Mouse (Mus musculus) myocyte (in vitro differentiated cells): ENCODE data around the gene 3110082I17Rik.

Experiments used
- E2F4 ChIP-seq: IDR thresholded peaks from one replicate; pipeline ENCODE4 v1.6.1; 2011; ENCODE audit warnings: mild to moderate bottlenecking, control low read depth, moderate library complexity; ENCODE audit not compliant: insufficient read depth
- MAX ChIP-seq: IDR thresholded peaks from one replicate; pipeline ENCODE4 v1.6.1; 2011; ENCODE audit warnings: low read depth, mild to moderate bottlenecking, control low read depth
- MYOD1 ChIP-seq, 3 experiments: IDR thresholded peaks; one replicate each; pipeline ENCODE4 v1.6.1; 2011; ENCODE audit warnings: control low read depth in 2 of 3, low read depth in 2 of 3, mild to moderate bottlenecking in 2 of 3, moderate library complexity in 1 of 3; ENCODE audit not compliant: insufficient read length in 2 of 3, control insufficient read depth in 1 of 3
- MYOG ChIP-seq, 3 experiments: IDR thresholded peaks; one replicate each; pipeline ENCODE4 v1.6.1; 2011; ENCODE audit warnings: control low read depth in 2 of 3, low read depth in 2 of 3, mild to moderate bottlenecking in 2 of 3; ENCODE audit not compliant: insufficient read length in 2 of 3, control insufficient read depth in 1 of 3, insufficient read depth in 1 of 3
- POLR2A ChIP-seq: IDR thresholded peaks from one replicate; pipeline ENCODE4 v1.6.1; 2011; ENCODE audit warnings: low read depth, mild to moderate bottlenecking, control low read depth, moderate library complexity; ENCODE audit not compliant: insufficient read length
- POLR2AphosphoS2 ChIP-seq: IDR thresholded peaks from one replicate; pipeline ENCODE4 v1.6.1; 2011; ENCODE audit warnings: low read depth, control low read depth; ENCODE audit not compliant: insufficient read length
- REST ChIP-seq: IDR thresholded peaks from one replicate; pipeline ENCODE4 v1.6.1; 2011; ENCODE audit warnings: mild to moderate bottlenecking, control low read depth, moderate library complexity; ENCODE audit not compliant: insufficient read depth, insufficient read length
- TCF12 ChIP-seq: IDR thresholded peaks from one replicate; pipeline ENCODE4 v1.6.1; 2011; ENCODE audit warnings: mild to moderate bottlenecking, control low read depth; ENCODE audit not compliant: poor library complexity, insufficient read depth, severe bottlenecking
- TCF3 ChIP-seq: IDR thresholded peaks from one replicate; pipeline ENCODE4 v1.6.1; 2011; ENCODE audit warnings: low read depth, control low read depth; ENCODE audit not compliant: insufficient read length
- USF1 ChIP-seq: IDR thresholded peaks from one replicate; pipeline ENCODE4 v1.6.1; 2011; ENCODE audit warnings: low read depth, mild to moderate bottlenecking, control low read depth, moderate library complexity

GRCm38 (mm10) chr5:139371631-139372401, 88.5 kb downstream of the 3110082I17Rik start:
- peak; percentile 100 for TF ChIP-seq POLR2A
- TF ChIP-seq TCF3 = no peak
- TF ChIP-seq USF1 = peak; percentile 85
- TF ChIP-seq MYOG (IDR thresholded peaks at IDR 0.05; ENCODE audit: control insufficient read depth in 1 of 3, insufficient read depth in 1 of 3, insufficient read length in 2 of 3, low read depth in 2 of 3) = peak in 1 of 3 experiments; percentile 60
- peak in 1 of 3 experiments; percentile 46 for TF ChIP-seq MYOD1 (IDR thresholded peaks at IDR 0.05; ENCODE audit: control insufficient read depth in 1 of 3, insufficient read length in 2 of 3, low read depth in 2 of 3)
- TF ChIP-seq MAX = no peak
- TF ChIP-seq POLR2AphosphoS2 = peak; percentile 100
- no peak for TF ChIP-seq TCF12
- TF ChIP-seq E2F4 = peak; percentile 13
- TF ChIP-seq REST = no peak
